Mouse (Mus musculus) hindbrain, embryonic 16.5 days (tissue): Measurements from ENCODE around the gene Stk32b. TPM values are rescaled to one million over a fixed set of nuclear protein-coding genes. Genes with fewer than 3 reads are reported as not detected.

ENCODE experiments used
- ATAC-seq: fragments of 200-750 bp; cut with Nextera tagmentation; 2 replicates; pipeline ENCODE4 v1.8.0; 2017; ENCODE audit warnings: moderate TSS enrichment, moderate library complexity
- H3K27ac ChIP-seq: fragments of 300-500 bp; sonication (generic); 2 replicates; pipeline ENCODE4 v1.5.1; 2014; ENCODE audit warnings: low read depth, mild to moderate bottlenecking, control low read depth, low read length, moderate library complexity
- H3K27me3 ChIP-seq: fragments of 300-500 bp; sonication (generic); replicated peaks from 2 replicates; pipeline ENCODE4 v1.6.1; 2014; ENCODE audit warnings: low read length; ENCODE audit not compliant: control insufficient read depth, insufficient read depth
- H3K36me3 ChIP-seq: fragments of 300-500 bp; sonication (generic); 2 replicates; pipeline ENCODE4 v1.6.1; 2014; ENCODE audit warnings: mild to moderate bottlenecking, low read length, moderate library complexity, mixed read lengths; ENCODE audit not compliant: control insufficient read depth, insufficient read depth
- H3K4me1 ChIP-seq: fragments of 300-500 bp; sonication (generic); 2 replicates; pipeline ENCODE4 v1.6.1; 2014; ENCODE audit warnings: low read depth, low read length; ENCODE audit not compliant: control insufficient read depth, insufficient read depth
- H3K4me2 ChIP-seq: fragments of 300-500 bp; sonication (generic); 2 replicates; pipeline ENCODE4 v1.6.1; 2014; ENCODE audit warnings: mild to moderate bottlenecking, low read length, control low read depth, moderate library complexity
- H3K4me3 ChIP-seq: fragments of 300-500 bp; sonication (generic); 2 replicates; pipeline ENCODE4 v1.5.1; 2014; ENCODE audit warnings: mild to moderate bottlenecking, low read length, control low read depth, moderate library complexity
- H3K9ac ChIP-seq: fragments of 300-500 bp; sonication (generic); 2 replicates; pipeline ENCODE4 v1.6.1; 2014; ENCODE audit warnings: low read depth, mild to moderate bottlenecking, control low read depth, low read length, moderate library complexity
- H3K9me3 ChIP-seq: fragments of 300-500 bp; sonication (generic); 2 replicates; pipeline ENCODE4 v1.6.1; 2014; ENCODE audit warnings: mild to moderate bottlenecking, low read length, moderate library complexity; ENCODE audit not compliant: control insufficient read depth
- WGBS: fragments of 180-500 bp; shearing (Covaris S2); extraction: QIAGEN DNeasy Blood & Tissue Kit; methylation state at CpG from one replicate; pipeline ENCODE4 v1.1.7; 2014; 5-methylcytosine and 5-hydroxymethylcytosine counted together
- polyA plus RNA-seq: library from polyadenylated mRNA; unstranded; fragments of >200 nt; fragmentation: Nextera tagmentation; extraction: Ambion mirVana; gene quantifications from 2 replicates; pipeline ENCODE4 v1.2.1, GENCODE M21; 2015

The Stk32b gene
- polyA plus RNA-seq = 32.8 and 39.8 TPM in 2 replicates

DNA sequence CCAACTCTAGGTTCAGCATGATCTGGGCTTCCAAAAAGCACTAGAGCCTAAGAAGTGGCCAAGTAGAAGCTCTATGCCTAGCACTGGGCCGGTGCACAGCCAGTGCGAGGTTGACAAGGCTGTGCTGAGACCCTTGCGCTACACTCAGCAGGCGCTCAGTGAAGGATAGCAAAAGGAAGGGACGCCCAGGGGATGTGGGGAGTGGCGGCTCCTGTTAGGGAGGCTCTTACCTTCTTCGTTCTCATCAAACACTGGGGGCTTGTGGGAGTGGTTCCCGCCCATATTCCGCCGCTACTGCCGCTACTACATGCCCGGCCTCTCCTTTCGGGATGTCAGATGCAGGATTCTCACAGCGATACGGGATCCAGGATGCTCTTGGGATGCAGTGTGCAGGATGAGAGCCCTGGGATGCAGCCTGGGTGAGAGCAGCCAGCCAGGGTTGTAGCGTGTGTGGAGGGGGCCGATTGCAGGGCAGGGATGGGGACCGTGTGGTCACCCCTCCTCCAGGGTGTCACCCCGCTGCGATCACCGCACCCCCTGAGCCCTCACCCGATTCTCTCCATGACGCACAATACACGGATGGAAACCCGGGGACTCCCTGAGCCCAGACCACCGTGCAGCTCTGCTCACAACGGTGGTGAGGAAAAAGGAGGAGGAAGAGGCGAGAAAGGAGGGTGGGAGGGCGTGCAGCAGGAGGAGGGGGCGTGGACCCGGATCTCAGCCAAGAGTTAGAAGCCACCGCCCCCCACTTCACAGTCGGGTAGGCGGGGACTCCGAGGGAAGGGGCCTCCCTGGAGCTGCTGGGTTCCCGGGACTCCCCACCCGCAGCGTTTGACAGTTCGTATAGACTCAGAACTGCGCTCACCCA is at the start of gene Stk32b:
Stk32b (minus strand) TSS at position 667 of the 868 bp plus-strand sequence.
- Histone ChIP-seq H3K27ac (peak within 1 kb of the TSS; percentile 81), H3K4me2 (peak within 1 kb of the TSS; percentile 79), H3K4me3 (peak within 1 kb of the TSS; percentile 58), H3K27me3 (peaks cover 4% of the 10 kb centered on the region), H3K36me3 (no peaks in the 10 kb centered on the region), H3K9ac (peak within 1 kb of the TSS; percentile 78), H3K9me3 (no peaks in the 10 kb centered on the region), H3K4me1 (no peaks in the 10 kb centered on the region)
- ATAC-seq = peak; percentile 89
- WGBS = under 1% methylated on average over 40 of the region's 40 CpGs

DNA sequence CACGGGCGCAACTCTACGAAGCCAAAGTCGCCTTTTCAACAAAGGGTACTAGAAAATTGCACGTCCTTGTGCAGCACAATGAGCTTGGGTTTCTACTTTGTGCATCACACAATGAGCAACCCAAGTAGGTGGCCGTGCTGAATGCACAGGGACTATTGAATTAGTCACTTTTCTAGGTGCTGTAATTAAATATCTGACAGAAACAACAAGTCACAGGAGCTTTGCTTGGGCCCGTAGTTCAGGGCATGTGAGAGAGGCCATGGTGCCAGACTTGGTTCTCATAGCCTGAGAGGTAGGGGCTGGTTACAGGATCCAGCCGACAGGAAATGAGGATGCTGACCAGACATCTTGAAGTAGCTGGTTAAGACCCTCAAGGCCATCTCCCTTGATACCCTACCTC is 48.9 kb upstream of the Stk32b start:
- Histone ChIP-seq H3K4me3 (no peak overlapping the region), H3K4me1 (peaks cover 4% of the 10 kb centered on the region; the same call in 1 of the 2 replicates), H3K4me2 (no peak overlapping the region), H3K36me3 (no peaks in the 10 kb centered on the region), H3K27me3 (0 out of 2 replicates have a peak, but pooled peaks cover 4% of the 10 kb centered on the region), H3K27ac (no peak overlapping the region), H3K9ac (no peak overlapping the region), H3K9me3 (no peaks in the 10 kb centered on the region)
- WGBS = 25% methylated on average over 8 of the region's 8 CpGs
- no peak for ATAC-seq

DNA sequence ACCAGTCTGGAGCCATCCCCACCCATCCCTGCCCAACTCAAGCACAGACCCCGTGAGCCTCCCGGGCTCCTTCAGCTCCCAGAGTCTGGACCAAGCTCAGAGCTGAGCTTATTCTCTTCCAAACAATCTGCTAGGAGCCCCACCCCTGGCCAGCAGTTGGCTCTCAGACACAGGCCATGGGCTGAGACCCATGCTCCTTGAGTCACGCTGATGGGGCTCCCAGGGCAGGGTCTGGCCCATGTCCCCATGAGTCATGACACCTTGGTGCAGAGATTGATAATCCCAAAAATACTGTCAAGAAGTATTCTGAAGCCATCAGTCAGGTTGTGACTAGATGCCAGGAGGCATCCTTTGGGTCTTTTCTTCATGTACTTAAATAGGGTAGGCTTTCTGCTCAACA is 45.1 kb upstream of the Stk32b start:
- peaks cover 2% of the 10 kb centered on the region; the same call in 1 of the 2 replicates for H3K27me3 ChIP-seq
- no peak for ATAC-seq
- no peak overlapping the region for H3K4me2 ChIP-seq
- H3K4me1 ChIP-seq = no peaks in the 10 kb centered on the region
- H3K9ac ChIP-seq = no peak overlapping the region
- H3K36me3 ChIP-seq = no peaks in the 10 kb centered on the region
- H3K27ac ChIP-seq = no peak overlapping the region
- no peaks in the 10 kb centered on the region for H3K9me3 ChIP-seq
- H3K4me3 ChIP-seq = no peak overlapping the region
- 92% methylated on average over 3 of the region's 3 CpGs for WGBS

DNA sequence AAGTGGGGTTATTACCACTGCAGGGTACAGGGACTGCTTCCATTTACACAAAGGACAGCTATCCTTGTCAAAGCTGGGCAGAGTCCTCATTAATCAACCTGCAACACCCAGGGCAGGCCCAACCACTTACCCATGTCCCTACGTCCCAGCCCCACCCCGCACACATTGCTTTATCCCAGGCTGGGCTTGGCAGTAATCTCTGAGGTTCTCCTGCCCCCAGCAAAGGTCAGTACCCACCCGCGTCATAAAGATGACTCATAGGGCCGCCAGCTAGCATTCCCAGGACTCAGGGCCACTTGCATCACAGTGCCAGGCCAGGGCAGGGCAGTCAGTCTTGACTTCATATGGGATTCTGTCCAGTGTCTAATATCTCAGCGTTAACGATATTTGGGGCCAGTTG is 36.4 kb upstream of the Stk32b start:
- H3K4me3 ChIP-seq = no peak overlapping the region
- no peaks in the 10 kb centered on the region for H3K4me1 ChIP-seq
- no peak for ATAC-seq
- no peak overlapping the region for H3K4me2 ChIP-seq
- H3K9ac ChIP-seq = no peak overlapping the region
- no peaks in the 10 kb centered on the region for H3K9me3 ChIP-seq
- 80% methylated on average over 7 of the region's 7 CpGs for WGBS
- H3K27me3 ChIP-seq = peaks cover 3% of the 10 kb centered on the region
- H3K27ac ChIP-seq = no peak overlapping the region
- H3K36me3 ChIP-seq = no peaks in the 10 kb centered on the region

DNA sequence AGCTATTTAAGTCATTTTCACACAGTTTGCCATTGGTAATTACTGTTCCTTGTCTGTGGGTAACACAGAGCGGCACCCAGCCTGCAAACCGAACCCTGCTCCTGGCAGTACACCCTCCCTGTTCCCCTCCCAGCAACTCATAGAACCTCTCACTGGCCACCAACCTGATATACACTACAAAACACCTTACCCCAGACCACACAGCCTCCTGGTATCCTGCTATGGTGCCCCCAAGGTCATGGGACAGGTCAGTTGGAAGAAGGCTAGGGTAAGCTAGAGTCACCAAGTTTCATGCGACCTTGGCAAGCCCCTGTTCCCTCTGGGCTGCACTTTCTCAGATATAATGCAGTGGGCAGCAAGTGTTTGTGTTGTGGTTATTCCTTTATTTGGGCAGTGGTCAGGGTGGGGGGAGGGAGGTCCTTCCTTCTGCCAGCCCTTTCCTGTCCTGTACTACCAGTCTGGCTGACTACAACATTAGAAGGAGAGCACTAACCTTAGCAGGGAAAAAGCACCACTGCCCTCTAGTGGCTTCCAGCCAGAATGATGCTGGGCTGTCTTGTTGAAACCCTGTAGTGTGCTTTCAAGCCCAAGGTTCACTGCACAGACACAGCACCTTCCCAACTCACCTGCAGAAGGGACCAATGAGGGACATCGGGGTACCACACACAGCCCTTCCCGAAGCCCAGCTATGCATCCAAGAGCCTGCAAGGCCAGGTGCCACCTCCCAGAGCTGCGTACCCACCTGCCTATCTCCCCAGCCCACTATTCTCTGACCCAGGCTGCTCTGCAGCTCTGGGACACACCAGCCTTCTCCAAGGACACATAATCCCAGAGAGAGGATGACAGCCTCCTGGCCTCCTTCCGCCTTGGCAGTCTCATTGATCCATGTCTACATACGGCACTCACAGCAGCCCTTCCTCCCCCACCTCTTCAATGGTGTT is 35.3 kb upstream of the Stk32b start:
- peak; percentile 87 for ATAC-seq
- no peak overlapping the region for H3K27ac ChIP-seq
- no peak overlapping the region for H3K4me3 ChIP-seq
- WGBS = 64% methylated on average over 8 of the region's 8 CpGs
- H3K27me3 ChIP-seq = peaks cover 3% of the 10 kb centered on the region
- no peaks in the 10 kb centered on the region for H3K4me1 ChIP-seq
- no peak overlapping the region for H3K4me2 ChIP-seq
- H3K9me3 ChIP-seq = no peaks in the 10 kb centered on the region
- no peaks in the 10 kb centered on the region for H3K36me3 ChIP-seq
- no peak overlapping the region for H3K9ac ChIP-seq

DNA sequence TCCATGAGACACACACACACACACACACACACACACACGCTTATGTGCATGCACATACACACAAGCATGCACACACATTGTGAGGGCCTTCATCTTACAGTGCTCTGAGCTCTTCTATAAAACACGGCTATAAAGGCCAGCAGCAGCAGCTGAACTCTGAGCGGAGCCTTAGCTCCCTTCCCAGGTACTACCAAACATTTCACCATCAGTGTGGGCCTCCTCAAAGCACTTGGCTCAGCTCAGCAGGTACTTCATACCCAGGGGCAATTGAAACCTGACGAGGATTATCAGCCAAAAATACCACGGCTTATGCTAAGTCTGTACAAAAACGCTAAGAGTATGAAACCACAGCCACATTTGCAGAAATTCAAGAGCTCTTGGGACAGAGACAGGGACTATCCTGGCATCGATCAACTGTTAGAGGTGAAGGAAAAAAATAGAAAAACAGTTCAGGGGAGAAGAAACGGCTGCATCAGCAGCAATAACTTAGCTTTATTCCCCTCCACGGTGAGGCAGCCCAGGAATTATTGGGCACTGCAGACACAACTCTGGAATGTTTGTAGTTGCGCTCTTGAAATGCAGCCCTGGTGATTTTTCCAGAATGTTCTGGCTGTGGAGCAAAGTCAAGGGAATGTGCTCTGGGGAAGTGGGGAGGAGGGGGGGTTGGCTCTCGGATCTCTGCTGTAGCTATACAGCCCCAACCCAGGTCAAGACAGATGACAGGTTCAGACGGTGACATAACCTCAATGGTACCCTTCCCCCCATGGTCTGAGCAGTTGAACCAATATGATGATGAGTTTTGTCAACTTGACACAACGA is 27.1 kb upstream of the Stk32b start:
- H3K27me3 ChIP-seq = no peaks in the 10 kb centered on the region
- no peak overlapping the region for H3K4me2 ChIP-seq
- no peak for ATAC-seq
- H3K4me3 ChIP-seq = no peak overlapping the region
- no peaks in the 10 kb centered on the region for H3K4me1 ChIP-seq
- H3K36me3 ChIP-seq = no peaks in the 10 kb centered on the region
- H3K27ac ChIP-seq = no peak overlapping the region
- no peak overlapping the region for H3K9ac ChIP-seq
- 80% methylated on average over 13 of the region's 13 CpGs for WGBS
- peaks cover 6% of the 10 kb centered on the region; the same call in 1 of the 2 replicates for H3K9me3 ChIP-seq

DNA sequence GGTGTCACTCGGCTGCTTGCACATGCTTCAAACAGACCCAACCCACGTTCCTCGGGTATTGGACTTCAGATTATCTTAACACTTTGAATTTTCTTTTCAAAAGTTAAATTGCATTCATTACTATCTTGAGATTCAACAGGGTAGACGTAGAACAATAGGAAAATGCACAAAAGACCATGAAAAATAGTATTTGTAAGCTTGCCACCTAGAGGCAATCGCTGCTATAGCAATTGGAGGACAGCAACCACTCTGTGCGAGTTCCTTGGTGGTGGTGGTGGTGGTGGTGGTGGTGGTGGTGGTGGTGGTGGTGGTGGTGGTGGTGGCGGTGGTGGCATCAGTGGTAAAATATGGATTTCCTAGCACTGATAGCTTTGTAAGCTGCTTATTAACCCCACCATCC is 19.2 kb upstream of the Stk32b start:
- no peak overlapping the region for H3K4me2 ChIP-seq
- no peak overlapping the region for H3K9ac ChIP-seq
- no peaks in the 10 kb centered on the region for H3K27me3 ChIP-seq
- H3K36me3 ChIP-seq = no peaks in the 10 kb centered on the region
- WGBS = 61% methylated on average over 7 of the region's 7 CpGs
- no peak overlapping the region for H3K4me3 ChIP-seq
- H3K27ac ChIP-seq = no peak overlapping the region
- H3K4me1 ChIP-seq = no peaks in the 10 kb centered on the region
- ATAC-seq = no peak
- no peaks in the 10 kb centered on the region for H3K9me3 ChIP-seq

DNA sequence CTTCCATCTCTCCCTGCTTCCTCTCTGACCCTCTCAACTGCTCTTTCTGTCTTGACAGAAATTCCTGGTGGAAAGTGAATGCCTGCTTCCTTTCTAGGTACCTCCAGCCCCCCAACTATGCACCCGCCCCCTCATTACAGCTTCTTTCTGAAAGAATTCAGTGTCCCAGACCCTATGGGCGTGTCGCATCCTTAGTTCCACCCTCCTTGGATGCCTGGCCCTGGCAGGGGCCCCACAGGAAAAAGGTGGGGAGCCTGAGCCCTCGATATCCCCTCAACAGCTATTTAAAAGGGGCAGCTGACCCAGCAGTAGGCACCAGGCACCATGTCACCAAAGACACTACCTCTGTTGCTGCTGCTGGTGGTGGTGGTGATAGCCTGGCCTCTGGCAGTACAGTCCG is 18.3 kb upstream of the Stk32b start, which contains the start of gene Cytl1:
Cytl1 (plus strand) TSS at position 296 of the 400 bp plus-strand sequence.
- H3K27me3 ChIP-seq = no peaks in the 10 kb centered on the region
- H3K36me3 ChIP-seq = no peaks in the 10 kb centered on the region
- ATAC-seq = no peak
- H3K9ac ChIP-seq = no peak within 1 kb of the TSS
- no peaks in the 10 kb centered on the region for H3K9me3 ChIP-seq
- H3K4me1 ChIP-seq = no peaks in the 10 kb centered on the region
- no peak within 1 kb of the TSS for H3K27ac ChIP-seq
- H3K4me2 ChIP-seq = no peak within 1 kb of the TSS
- no peak within 1 kb of the TSS for H3K4me3 ChIP-seq
- 57% methylated on average over 5 of the region's 5 CpGs for WGBS
